9 mouse cellular contexts compared by ENCODE assay signal in the genomic region with DNA sequence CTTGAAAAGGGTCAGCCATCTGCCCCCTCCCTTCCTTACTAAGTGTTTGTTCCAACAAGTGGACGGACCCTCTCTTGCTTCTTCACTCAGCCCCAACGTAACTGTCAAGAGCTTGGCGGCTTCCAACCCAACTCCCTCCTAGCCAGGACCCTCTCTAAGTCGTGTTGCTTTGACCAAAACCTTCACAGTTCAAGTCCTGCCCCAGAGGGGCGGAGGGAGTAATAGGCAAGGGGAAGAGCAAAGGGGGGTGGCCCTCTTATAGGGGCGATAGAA. TPM values are rescaled to one million over a fixed set of nuclear protein-coding genes. Genes with fewer than 3 reads are reported as not detected.
DNase-seq lines count a peak whose midpoint lies in the region; ATAC-seq and TF ChIP-seq lines count a peak whose summit lies in the region.
"Had no signal": no experiment of that assay in that cellular context is flagged by ENCODE, and none has a peak within 500 bp of the region (broad histone marks: within the 10 kb centered on the region; RNA-seq: fewer than 3 reads in every experiment).

No protein-coding gene starts in this region.

- no peak for DNase-seq in spleen, adult 2 months (ENCODE audit: low read depth in 1 of 2, low spot score in 2 of 2)
- DNase-seq in spleen, postnatal 14 days (ENCODE audit: low spot score in 2 of 2), result no peak
- no peak for DNase-seq in right cerebral cortex, postnatal 36 days (ENCODE audit: low spot score in 2 of 2)
- DNase-seq in layer of hippocampus, postnatal 25 days (ENCODE audit: extremely low spot score in 1 of 2, low spot score in 1 of 2), result no peak
- no peak for DNase-seq in cerebellum, postnatal 14 days
- DNase-seq: right cerebral cortex, adult 18-20 months had no signal

- TF ChIP-seq CTCF in spleen, adult 2 months (IDR thresholded peaks at IDR 0.05; ENCODE audit: extremely low read depth, insufficient read depth, insufficient read length, insufficient replicate concordance), result no peak

- peaks cover 19% of the 10 kb centered on the region for H3K36me3 ChIP-seq in spleen, adult 2 months (ENCODE audit: control insufficient read depth, insufficient read depth, low read length)
- peaks cover 45% of the 10 kb centered on the region for H3K36me3 ChIP-seq in forebrain, embryonic 15.5 days
- H3K36me3 ChIP-seq in liver, embryonic 12.5 days, result peaks cover 26% of the 10 kb centered on the region
- peaks cover 21% of the 10 kb centered on the region for H3K36me3 ChIP-seq in stomach, embryonic 16.5 days (ENCODE audit: control insufficient read depth, insufficient read depth, low read length)

- H3K27me3 ChIP-seq in spleen, adult 2 months (ENCODE audit: control insufficient read depth, insufficient read depth, low read length), result peaks cover 12% of the 10 kb centered on the region; the same call in 1 of the 2 replicates
- peaks cover 52% of the 10 kb centered on the region for H3K27me3 ChIP-seq in forebrain, embryonic 15.5 days
- peaks cover 59% of the 10 kb centered on the region for H3K27me3 ChIP-seq in liver, embryonic 12.5 days (replicated peaks)
- peaks cover 3% of the 10 kb centered on the region; the same call in 1 of the 2 replicates for H3K27me3 ChIP-seq in stomach, embryonic 16.5 days (ENCODE audit: control insufficient read depth, insufficient read depth, low read length)

- peak overlapping the region; percentile 35 for H3K4me3 ChIP-seq in spleen, adult 2 months (ENCODE audit: extremely low read depth, insufficient read depth, insufficient read length)
- peak overlapping the region; percentile 25 for H3K4me3 ChIP-seq in forebrain, embryonic 15.5 days
- peak overlapping the region; percentile 45 for H3K4me3 ChIP-seq in liver, embryonic 12.5 days
- peak overlapping the region; percentile 56 for H3K4me3 ChIP-seq in stomach, embryonic 16.5 days (replicated peaks; ENCODE audit: low read length)

- peaks cover 14% of the 10 kb centered on the region; the same call in 1 of the 2 replicates for H3K4me1 ChIP-seq in spleen, adult 2 months (ENCODE audit: control insufficient read depth, insufficient read depth, insufficient read length)
- H3K4me1 ChIP-seq in forebrain, embryonic 15.5 days, result peaks cover 28% of the 10 kb centered on the region
- H3K4me1 ChIP-seq in liver, embryonic 12.5 days, result peaks cover 44% of the 10 kb centered on the region
- H3K4me1 ChIP-seq in stomach, embryonic 16.5 days (ENCODE audit: control insufficient read depth, insufficient read depth, low read length), result peaks cover 38% of the 10 kb centered on the region

- H3K9me3 ChIP-seq in forebrain, embryonic 15.5 days, result no peaks in the 10 kb centered on the region
- no peaks in the 10 kb centered on the region for H3K9me3 ChIP-seq in liver, embryonic 12.5 days (replicated peaks)
- H3K9me3 ChIP-seq in stomach, embryonic 16.5 days (replicated peaks; ENCODE audit: control insufficient read depth, low read length), result no peaks in the 10 kb centered on the region

- no peak for TF ChIP-seq POLR2A in spleen, adult 2 months (IDR thresholded peaks at IDR 0.05; ENCODE audit: low read depth, low read length)

- no peak for ATAC-seq in forebrain, embryonic 15.5 days (replicated peaks)
- ATAC-seq in liver, embryonic 12.5 days, result no peak
- ATAC-seq in stomach, embryonic 16.5 days (ENCODE audit: insufficient read depth, low FRiP score), result no peak

- H3K9ac ChIP-seq in forebrain, embryonic 15.5 days (replicated peaks), result no peak overlapping the region
- H3K9ac ChIP-seq in liver, embryonic 12.5 days, result no peak overlapping the region
- peak overlapping the region; percentile 77 for H3K9ac ChIP-seq in stomach, embryonic 16.5 days (ENCODE audit: low read length)

- peak overlapping the region; percentile 51 for H3K4me2 ChIP-seq in forebrain, embryonic 15.5 days (replicated peaks)
- H3K4me2 ChIP-seq in liver, embryonic 12.5 days, result peak overlapping the region; percentile 67
- peak overlapping the region; percentile 86 for H3K4me2 ChIP-seq in stomach, embryonic 16.5 days (ENCODE audit: low read depth, low read length)

- peak overlapping the region; percentile 17; the same call in 1 of the 2 replicates for H3K27ac ChIP-seq in spleen, adult 2 months (ENCODE audit: insufficient read depth, low read length)
- H3K27ac ChIP-seq in forebrain, embryonic 15.5 days (replicated peaks), result no peak overlapping the region
- no peak overlapping the region for H3K27ac ChIP-seq in liver, embryonic 12.5 days
- peak overlapping the region; percentile 86; the same call in 1 of the 2 replicates for H3K27ac ChIP-seq in stomach, embryonic 16.5 days (ENCODE audit: low read length)

- WGBS in spleen, adult 2 months, result 8% methylated on average over 6 of the region's 6 CpGs
- 2% methylated on average over 6 of the region's 6 CpGs for WGBS in forebrain, embryonic 15.5 days
- WGBS in liver, embryonic 12.5 days (ENCODE audit: insufficient replicate concordance), result 4% methylated on average over 6 of the region's 6 CpGs
- whole genome bisulfite sequencing in stomach, embryonic 16.5 days, result 5% methylated on average over 6 of the region's 6 CpGs

RNA-seq across cellular contexts. Expression of a gene that starts 0.9 kb away (rescaled TPM):
- 57.2 and 83.5 TPM in 2 replicates for polyA plus RNA-seq in spleen, adult 2 months (2012; rRNA removed)
- 2.3 and 2.6 TPM in 2 replicates for polyA plus RNA-seq in forebrain, embryonic 15.5 days (2015; fragmentation: Nextera tagmentation; extraction: Ambion mirVana)
- 8.1 and 9.2 TPM in 2 replicates for polyA plus RNA-seq in liver, embryonic 12.5 days (2016; fragmentation: Nextera tagmentation; extraction: Ambion mirVana)
- 53.8 and 59.8 TPM in 2 replicates for polyA plus RNA-seq in stomach, embryonic 16.5 days (2015; fragmentation: Nextera tagmentation; extraction: Ambion mirVana)
- total RNA-seq in layer of hippocampus, postnatal 25 days (2021), result 1 to 10 TPM; 2.7 to 3.0 TPM

RNA-seq across cellular contexts. Expression of a gene that starts 8.9 kb away (rescaled TPM):
- polyA plus RNA-seq in spleen, adult 2 months (2012; rRNA removed), result not detected in 2 replicates
- not detected in 2 replicates for polyA plus RNA-seq in forebrain, embryonic 15.5 days (2015; fragmentation: Nextera tagmentation; extraction: Ambion mirVana)
- polyA plus RNA-seq in liver, embryonic 12.5 days (2016; fragmentation: Nextera tagmentation; extraction: Ambion mirVana), result not detected in 2 replicates
- not detected in 2 replicates for polyA plus RNA-seq in stomach, embryonic 16.5 days (2015; fragmentation: Nextera tagmentation; extraction: Ambion mirVana)
- total RNA-seq in layer of hippocampus, postnatal 25 days (2021), result not detected

RNA-seq across cellular contexts. Expression of a gene that starts 14.9 kb away (rescaled TPM):
- polyA plus RNA-seq in spleen, adult 2 months (2012; rRNA removed), result 56.8 and 67.4 TPM in 2 replicates
- polyA plus RNA-seq in forebrain, embryonic 15.5 days (2015; fragmentation: Nextera tagmentation; extraction: Ambion mirVana), result 51.6 and 52.1 TPM in 2 replicates
- polyA plus RNA-seq in liver, embryonic 12.5 days (2016; fragmentation: Nextera tagmentation; extraction: Ambion mirVana), result 7.2 and 7.4 TPM in 2 replicates
- polyA plus RNA-seq in stomach, embryonic 16.5 days (2015; fragmentation: Nextera tagmentation; extraction: Ambion mirVana), result 23.3 and 23.8 TPM in 2 replicates
- total RNA-seq in layer of hippocampus, postnatal 25 days (2021), result 100 to 1,000 TPM in 1 of 2 experiments, 10 to 100 TPM in 1; 96.6 to 109 TPM

RNA-seq across cellular contexts. Expression of a gene that starts 29.5 kb away (rescaled TPM):
- 25.8 and 27.8 TPM in 2 replicates for polyA plus RNA-seq in spleen, adult 2 months (2012; rRNA removed)
- polyA plus RNA-seq in forebrain, embryonic 15.5 days (2015; fragmentation: Nextera tagmentation; extraction: Ambion mirVana), result 60.8 and 63.5 TPM in 2 replicates
- 41.1 and 45.5 TPM in 2 replicates for polyA plus RNA-seq in liver, embryonic 12.5 days (2016; fragmentation: Nextera tagmentation; extraction: Ambion mirVana)
- 50.8 and 55.7 TPM in 2 replicates for polyA plus RNA-seq in stomach, embryonic 16.5 days (2015; fragmentation: Nextera tagmentation; extraction: Ambion mirVana)
- total RNA-seq in layer of hippocampus, postnatal 25 days (2021), result 10 to 100 TPM; 41.1 to 47.3 TPM

RNA-seq across cellular contexts. Expression of a gene that starts 40.0 kb away (rescaled TPM):
- polyA plus RNA-seq in spleen, adult 2 months (2012; rRNA removed), result 8.8 and 12.7 TPM in 2 replicates
- 8.2 and 10.9 TPM in 2 replicates for polyA plus RNA-seq in forebrain, embryonic 15.5 days (2015; fragmentation: Nextera tagmentation; extraction: Ambion mirVana)
- polyA plus RNA-seq in liver, embryonic 12.5 days (2016; fragmentation: Nextera tagmentation; extraction: Ambion mirVana), result 1.9 and 2.0 TPM in 2 replicates
- polyA plus RNA-seq in stomach, embryonic 16.5 days (2015; fragmentation: Nextera tagmentation; extraction: Ambion mirVana), result 2.5 and 2.8 TPM in 2 replicates
- 10 to 100 TPM; 23.9 to 27.5 TPM for total RNA-seq in layer of hippocampus, postnatal 25 days (2021)

Comparison
In these comparisons a context has a peak if more than half of its experiments do, and no peak if none do; other contexts are left out.
1. H3K27ac ChIP-seq: peak in spleen, adult 2 months (single experiment) and stomach, embryonic 16.5 days (single experiment); none in forebrain, embryonic 15.5 days (single experiment) and liver, embryonic 12.5 days (single experiment).
2. Peak in every context shown above with its lines, with median percentiles within 50 percentile points of each other: H3K4me3 ChIP-seq and H3K4me2 ChIP-seq.